ENCODE assay signal across 29 mouse cellular contexts in the genomic region with DNA sequence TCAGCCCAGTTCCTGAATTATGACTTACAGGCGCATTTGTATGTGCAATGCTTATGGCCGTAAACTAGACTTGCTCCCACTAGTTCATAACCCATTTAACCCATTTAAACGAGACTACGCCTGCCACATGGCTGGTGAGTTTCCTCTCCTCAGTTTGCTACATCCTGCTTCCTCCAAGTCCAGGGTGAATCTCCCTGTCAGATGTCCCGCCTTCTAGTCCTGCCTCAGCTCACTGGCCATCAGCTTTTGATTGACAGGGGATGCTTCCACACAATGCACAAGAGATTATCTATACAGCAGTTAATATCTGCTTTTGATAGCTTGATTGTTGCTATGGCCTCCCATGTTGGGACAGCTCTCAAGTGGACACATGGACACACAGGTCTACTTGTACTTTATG. TPM values are rescaled to one million over a fixed set of nuclear protein-coding genes. Genes with fewer than 3 reads are reported as not detected.
DNase-seq lines count a peak whose midpoint lies in the region; ATAC-seq and TF ChIP-seq lines count a peak whose summit lies in the region.
"Had no signal": no experiment of that assay in that cellular context is flagged by ENCODE, and none has a peak within 500 bp of the region (broad histone marks: within the 10 kb centered on the region; RNA-seq: fewer than 3 reads in every experiment).

No protein-coding gene starts in this region.

- no peak for TF ChIP-seq RAD21 in MEL (IDR thresholded peaks at IDR 0.05; ENCODE audit: low read depth, low read length)

- 74% methylated on average over 5 of the region's 5 CpGs for WGBS in liver, embryonic 12.5 days (ENCODE audit: insufficient replicate concordance)
- 78% methylated on average over 5 of the region's 5 CpGs for WGBS in liver, postnatal 0 days (ENCODE audit: insufficient replicate concordance)
- WGBS in thymus, adult 2 months = 84% methylated on average over 5 of the region's 5 CpGs
- WGBS in midbrain, embryonic 14.5 days = 91% methylated on average over 5 of the region's 5 CpGs

- ATAC-seq in liver, embryonic 12.5 days = no peak
- ATAC-seq in liver, postnatal 0 days = no peak
- no peak for ATAC-seq in midbrain, embryonic 14.5 days (ENCODE audit: low FRiP score, low TSS enrichment)
- ATAC-seq: forebrain, embryonic 15.5 days; inflammation-experienced regulatory T-cells, adult 6 months; midbrain, embryonic 13.5 days had no signal

- H3K36me3 ChIP-seq in liver, embryonic 12.5 days = peaks cover 82% of the 10 kb centered on the region
- H3K36me3 ChIP-seq in liver, postnatal 0 days (replicated peaks; ENCODE audit: insufficient read depth, low read length) = peaks cover 74% of the 10 kb centered on the region
- peaks cover 10 to 18% of the 10 kb centered on the region in 2 experiments for H3K36me3 ChIP-seq in MEL (ENCODE audit: control insufficient read depth in 1 of 2, insufficient read depth in 2 of 2, low read length in 2 of 2)
- peaks cover 53% of the 10 kb centered on the region for H3K36me3 ChIP-seq in thymus, adult 2 months (ENCODE audit: control insufficient read depth, insufficient read depth, low read length)
- peaks cover 66% of the 10 kb centered on the region for H3K36me3 ChIP-seq in midbrain, embryonic 14.5 days (ENCODE audit: control insufficient read depth, insufficient read depth, low read length)

- peak; percentile 91 for DNase-seq in heart, adult 11 months
- no peak for DNase-seq in heart, adult 8-10 months (ENCODE audit: low spot score)
- DNase-seq in liver, postnatal 0 days = no peak
- DNase-seq in MEL (ENCODE audit: low read depth, low spot score) = peak; percentile 41
- DNase-seq in thymus, adult 2 months = no peak
- DNase-seq in midbrain, embryonic 14.5 days = no peak
- DNase-seq: gastrocnemius, postnatal 25 days; heart, postnatal 4 days; kidney, adult 2 months; kidney, postnatal 10 days; layer of hippocampus, adult 9-11 months; lung, adult 2 months; lung, postnatal 10 days; right cerebral cortex, adult 18-20 months; right cerebral cortex, postnatal 4 days; thymus, adult 18-20 months; thymus, postnatal 36 days had no signal

- no peak overlapping the region for H3K4me2 ChIP-seq in liver, embryonic 12.5 days
- no peak overlapping the region for H3K4me2 ChIP-seq in liver, postnatal 0 days (ENCODE audit: low read depth, low read length)
- no peak overlapping the region for H3K4me2 ChIP-seq in midbrain, embryonic 14.5 days (ENCODE audit: low read length)
- H3K4me2 ChIP-seq: embryonic facial prominence, embryonic 12.5 days; forebrain, embryonic 15.5 days; heart, embryonic 12.5 days; hindbrain, embryonic 15.5 days; midbrain, embryonic 13.5 days; neural tube, embryonic 15.5 days had no signal

- TF ChIP-seq EP300 in liver, postnatal 0 days (IDR thresholded peaks at IDR 0.05; ENCODE audit: low read depth) = no peak
- TF ChIP-seq EP300 in MEL (IDR thresholded peaks at IDR 0.05; ENCODE audit: low read depth in 1 of 2, low read length in 2 of 2) = no peak

- no peaks in the 10 kb centered on the region for H3K9me3 ChIP-seq in liver, embryonic 12.5 days (replicated peaks)
- H3K9me3 ChIP-seq in liver, postnatal 0 days (ENCODE audit: low read length) = no peaks in the 10 kb centered on the region
- H3K9me3 ChIP-seq in MEL (replicated peaks; ENCODE audit: insufficient read depth, low read length) = no peaks in the 10 kb centered on the region
- no peaks in the 10 kb centered on the region for H3K9me3 ChIP-seq in midbrain, embryonic 14.5 days (ENCODE audit: control insufficient read depth, low read length)
- H3K9me3 ChIP-seq: embryonic facial prominence, embryonic 12.5 days; forebrain, embryonic 10.5 days; forebrain, embryonic 15.5 days; G1E; heart, embryonic 12.5 days; hindbrain, embryonic 15.5 days; midbrain, embryonic 13.5 days; neural tube, embryonic 15.5 days had no signal

- H3K27me3 ChIP-seq in liver, embryonic 12.5 days (replicated peaks) = no peaks in the 10 kb centered on the region
- no peaks in the 10 kb centered on the region for H3K27me3 ChIP-seq in liver, postnatal 0 days (ENCODE audit: insufficient read depth, low read length)
- H3K27me3 ChIP-seq in MEL (ENCODE audit: control insufficient read depth in 1 of 2, insufficient read depth in 2 of 2, low read length in 2 of 2) = no peaks in the 10 kb centered on the region
- no peaks in the 10 kb centered on the region for H3K27me3 ChIP-seq in thymus, adult 2 months (ENCODE audit: control insufficient read depth, insufficient read depth, low read length)
- H3K27me3 ChIP-seq in midbrain, embryonic 14.5 days (ENCODE audit: control insufficient read depth, insufficient read depth, low read length) = no peaks in the 10 kb centered on the region
- H3K27me3 ChIP-seq: embryonic facial prominence, embryonic 12.5 days; forebrain, embryonic 15.5 days; heart, embryonic 12.5 days; hindbrain, embryonic 15.5 days; midbrain, embryonic 13.5 days; neural tube, embryonic 15.5 days had no signal

- no peak for TF ChIP-seq POLR2A in MEL (IDR thresholded peaks at IDR 0.05; ENCODE audit: control insufficient read depth in 1 of 2, insufficient read depth in 1 of 2, low read depth in 1 of 2, low read length in 2 of 2, poor library complexity in 1 of 2)
- TF ChIP-seq POLR2A in thymus, adult 2 months (IDR thresholded peaks at IDR 0.05; ENCODE audit: control insufficient read depth, extremely low read depth, insufficient read depth, low read length, poor library complexity) = no peak

- 0 out of 2 replicates have a peak overlapping the region, but pooled peaks have one; percentile 10 for H3K27ac ChIP-seq in liver, embryonic 12.5 days
- H3K27ac ChIP-seq in liver, postnatal 0 days (ENCODE audit: low read depth) = no peak overlapping the region
- no peak overlapping the region for H3K27ac ChIP-seq in MEL (ENCODE audit: control insufficient read depth, low read depth, low read length)
- H3K27ac ChIP-seq in thymus, adult 2 months (ENCODE audit: control insufficient read depth, insufficient read depth, low read length) = no peak overlapping the region
- no peak overlapping the region for H3K27ac ChIP-seq in midbrain, embryonic 14.5 days (replicated peaks; ENCODE audit: low read depth, low read length)
- H3K27ac ChIP-seq: embryonic facial prominence, embryonic 12.5 days; forebrain, embryonic 10.5 days; forebrain, embryonic 15.5 days; hindbrain, embryonic 15.5 days; macrophage; midbrain, embryonic 13.5 days; neural tube, embryonic 15.5 days; stomach, postnatal 0 days had no signal

- H3K4me1 ChIP-seq in liver, embryonic 12.5 days = peaks cover 44% of the 10 kb centered on the region
- H3K4me1 ChIP-seq in liver, postnatal 0 days (ENCODE audit: insufficient read depth) = peaks cover 16% of the 10 kb centered on the region
- peaks cover 0 to 10% of the 10 kb centered on the region in 2 experiments; a peak in 1 of 4 replicates for H3K4me1 ChIP-seq in MEL (ENCODE audit: control insufficient read depth in 1 of 2, insufficient read depth in 2 of 2, low read length in 2 of 2)
- peaks cover 8% of the 10 kb centered on the region for H3K4me1 ChIP-seq in thymus, adult 2 months (replicated peaks; ENCODE audit: control insufficient read depth, insufficient read depth, low read length)
- peaks cover 9% of the 10 kb centered on the region for H3K4me1 ChIP-seq in midbrain, embryonic 14.5 days (ENCODE audit: control insufficient read depth, insufficient read depth, low read length)

- TF ChIP-seq CTCF in liver, postnatal 0 days (IDR thresholded peaks at IDR 0.05; ENCODE audit: low read depth) = no peak
- no peak for TF ChIP-seq CTCF in MEL (IDR thresholded peaks at IDR 0.05 in 2 of 3, conservative IDR thresholded peaks at IDR 0.05 in 1 of 3; ENCODE audit: control insufficient read depth in 1 of 3, insufficient read depth in 1 of 3, low read depth in 2 of 3, low read length in 3 of 3, poor library complexity in 1 of 3, severe bottlenecking in 1 of 3)
- TF ChIP-seq CTCF in thymus, adult 2 months (IDR thresholded peaks at IDR 0.05; ENCODE audit: borderline replicate concordance, control insufficient read depth, extremely low read depth, insufficient read depth, low read length, poor library complexity) = no peak

- H3K4me3 ChIP-seq in liver, embryonic 12.5 days = no peak overlapping the region
- H3K4me3 ChIP-seq in liver, postnatal 0 days (ENCODE audit: low read depth, low read length) = no peak overlapping the region
- H3K4me3 ChIP-seq in MEL (ENCODE audit: control insufficient read depth in 1 of 2, insufficient read depth in 1 of 2, low read depth in 2 of 2, low read length in 2 of 2) = no peak overlapping the region
- no peak overlapping the region for H3K4me3 ChIP-seq in thymus, adult 2 months (ENCODE audit: control insufficient read depth, insufficient read depth, low read length)
- H3K4me3 ChIP-seq in midbrain, embryonic 14.5 days (replicated peaks; ENCODE audit: low read depth, low read length) = no peak overlapping the region
- H3K4me3 ChIP-seq: embryonic facial prominence, embryonic 12.5 days; forebrain, embryonic 10.5 days; forebrain, embryonic 15.5 days; heart, embryonic 12.5 days; hindbrain, embryonic 15.5 days; midbrain, embryonic 13.5 days; neural tube, embryonic 15.5 days had no signal

- H3K79me2 ChIP-seq in MEL (ENCODE audit: control insufficient read depth, insufficient read depth, low read length, poor library complexity) = peaks cover 35% of the 10 kb centered on the region

- no peak overlapping the region for H3K9ac ChIP-seq in liver, embryonic 12.5 days
- no peak overlapping the region for H3K9ac ChIP-seq in liver, postnatal 0 days (replicated peaks)
- H3K9ac ChIP-seq in MEL (ENCODE audit: control insufficient read depth, low read depth, low read length, poor library complexity, severe bottlenecking) = no peak overlapping the region
- H3K9ac ChIP-seq in midbrain, embryonic 14.5 days (replicated peaks; ENCODE audit: low read length) = no peak overlapping the region
- H3K9ac ChIP-seq: embryonic facial prominence, embryonic 12.5 days; forebrain, embryonic 15.5 days; hindbrain, embryonic 15.5 days; midbrain, embryonic 13.5 days; neural tube, embryonic 15.5 days had no signal

RNA-seq across cellular contexts. Expression of gene Mrpl49, which starts 3.3 kb away (rescaled TPM):
- total RNA-seq in heart, adult 8-10 months (2022) = 10 to 100 TPM; 33.7 to 44.8 (median 40.9) TPM
- polyA plus RNA-seq in liver, embryonic 12.5 days (2016; fragmentation: Nextera tagmentation; extraction: Ambion mirVana) = 58.0 and 62.7 TPM in 2 replicates
- 28.2 and 29.6 TPM in 2 replicates for polyA plus RNA-seq in liver, postnatal 0 days (2015; fragmentation: Nextera tagmentation; extraction: Ambion mirVana)
- total RNA-seq in MEL (2012; rRNA removed) = 65.1 and 81.6 TPM in 2 replicates
- polyA plus RNA-seq in MEL (2012; ENCODE audit: insufficient read depth in 1 of 2, insufficient read length in 2 of 2, low read depth in 1 of 2, low replicate concordance in 2 of 2, missing spikeins in 1 of 2) = 10 to 100 TPM in 1 of 2 experiments, not detected in 1; 98.7 TPM
- polyA plus RNA-seq in thymus, adult 2 months (2012; rRNA removed) = 28.8 and 29.4 TPM in 2 replicates
- 72.9 and 73.0 TPM in 2 replicates for polyA plus RNA-seq in midbrain, embryonic 14.5 days (2014; fragmentation: Nextera tagmentation; extraction: Ambion mirVana)

RNA-seq across cellular contexts. Expression of gene Fau, which starts 3.3 kb away (rescaled TPM):
- 100 to 1,000 TPM; 526 to 624 (median 583) TPM for total RNA-seq in heart, adult 8-10 months (2022)
- polyA plus RNA-seq in liver, embryonic 12.5 days (2016; fragmentation: Nextera tagmentation; extraction: Ambion mirVana) = 699 and 700 TPM in 2 replicates
- 781 and 784 TPM in 2 replicates for polyA plus RNA-seq in liver, postnatal 0 days (2015; fragmentation: Nextera tagmentation; extraction: Ambion mirVana)
- 2,020 and 2,413 TPM in 2 replicates for total RNA-seq in MEL (2012; rRNA removed)
- polyA plus RNA-seq in MEL (2012; ENCODE audit: insufficient read depth in 1 of 2, insufficient read length in 2 of 2, low read depth in 1 of 2, low replicate concordance in 2 of 2, missing spikeins in 1 of 2) = 1,000 to 10,000 TPM in 1 of 2 experiments, not detected in 1; 2,967 TPM
- 2,283 and 2,588 TPM in 2 replicates for polyA plus RNA-seq in thymus, adult 2 months (2012; rRNA removed)
- 602 and 698 TPM in 2 replicates for polyA plus RNA-seq in midbrain, embryonic 14.5 days (2014; fragmentation: Nextera tagmentation; extraction: Ambion mirVana)

RNA-seq across cellular contexts. Expression of gene Znhit2, which starts 6.7 kb away (rescaled TPM):
- 10 to 100 TPM; 11.8 to 14.1 (median 13.0) TPM for total RNA-seq in heart, adult 8-10 months (2022)
- 31.1 and 31.8 TPM in 2 replicates for polyA plus RNA-seq in liver, embryonic 12.5 days (2016; fragmentation: Nextera tagmentation; extraction: Ambion mirVana)
- polyA plus RNA-seq in liver, postnatal 0 days (2015; fragmentation: Nextera tagmentation; extraction: Ambion mirVana) = 30.2 and 35.8 TPM in 2 replicates
- total RNA-seq in MEL (2012; rRNA removed) = 26.3 and 37.3 TPM in 2 replicates
- 10 to 100 TPM in 1 of 2 experiments, not detected in 1; 27.0 TPM for polyA plus RNA-seq in MEL (2012; ENCODE audit: insufficient read depth in 1 of 2, insufficient read length in 2 of 2, low read depth in 1 of 2, low replicate concordance in 2 of 2, missing spikeins in 1 of 2)
- polyA plus RNA-seq in thymus, adult 2 months (2012; rRNA removed) = 69.6 and 80.8 TPM in 2 replicates
- 32.4 and 37.9 TPM in 2 replicates for polyA plus RNA-seq in midbrain, embryonic 14.5 days (2014; fragmentation: Nextera tagmentation; extraction: Ambion mirVana)

RNA-seq across cellular contexts. Expression of gene Syvn1, which starts 7.9 kb away (rescaled TPM):
- total RNA-seq in heart, adult 8-10 months (2022) = 10 to 100 TPM; 18.9 to 21.7 (median 21.4) TPM
- polyA plus RNA-seq in liver, embryonic 12.5 days (2016; fragmentation: Nextera tagmentation; extraction: Ambion mirVana) = 17.4 and 19.4 TPM in 2 replicates
- 12.4 and 15.4 TPM in 2 replicates for polyA plus RNA-seq in liver, postnatal 0 days (2015; fragmentation: Nextera tagmentation; extraction: Ambion mirVana)
- 12.5 and 14.3 TPM in 2 replicates for total RNA-seq in MEL (2012; rRNA removed)
- 10 to 100 TPM in 1 of 2 experiments, not detected in 1; 55.0 TPM for polyA plus RNA-seq in MEL (2012; ENCODE audit: insufficient read depth in 1 of 2, insufficient read length in 2 of 2, low read depth in 1 of 2, low replicate concordance in 2 of 2, missing spikeins in 1 of 2)
- polyA plus RNA-seq in thymus, adult 2 months (2012; rRNA removed) = 77.1 and 83.7 TPM in 2 replicates
- polyA plus RNA-seq in midbrain, embryonic 14.5 days (2014; fragmentation: Nextera tagmentation; extraction: Ambion mirVana) = 28.8 and 33.6 TPM in 2 replicates

RNA-seq across cellular contexts. Expression of gene Tm7sf2, which starts 13.9 kb away (rescaled TPM):
- total RNA-seq in heart, adult 8-10 months (2022) = 1 to 10 TPM; 3.1 to 3.9 (median 3.2) TPM
- polyA plus RNA-seq in liver, embryonic 12.5 days (2016; fragmentation: Nextera tagmentation; extraction: Ambion mirVana) = 30.0 and 31.4 TPM in 2 replicates
- 42.6 and 44.1 TPM in 2 replicates for polyA plus RNA-seq in liver, postnatal 0 days (2015; fragmentation: Nextera tagmentation; extraction: Ambion mirVana)
- 7.6 and 8.0 TPM in 2 replicates for total RNA-seq in MEL (2012; rRNA removed)
- 10 to 100 TPM in 1 of 2 experiments, not detected in 1; 13.1 TPM for polyA plus RNA-seq in MEL (2012; ENCODE audit: insufficient read depth in 1 of 2, insufficient read length in 2 of 2, low read depth in 1 of 2, low replicate concordance in 2 of 2, missing spikeins in 1 of 2)
- 35.8 and 42.0 TPM in 2 replicates for polyA plus RNA-seq in thymus, adult 2 months (2012; rRNA removed)
- 43.7 and 57.6 TPM in 2 replicates for polyA plus RNA-seq in midbrain, embryonic 14.5 days (2014; fragmentation: Nextera tagmentation; extraction: Ambion mirVana)

Comparison
In these comparisons a context has a peak if more than half of its experiments do, and no peak if none do; other contexts are left out.
1. DNase-seq: peak in heart, adult 11 months (single experiment) and MEL (single experiment); none in heart, adult 8-10 months (single experiment), liver, postnatal 0 days (single experiment), thymus, adult 2 months (single experiment) and midbrain, embryonic 14.5 days (single experiment).